Mouse (Mus musculus) C2C12 (cell line): ENCODE measurements around the gene Slc35f4. TPM values are rescaled to one million over a fixed set of nuclear protein-coding genes. Genes with fewer than 3 reads are reported as not detected.

Experiments used
- H3K27me3 ChIP-seq: one replicate; pipeline ENCODE4 v1.6.1; 2011; ENCODE audit not compliant: control insufficient read depth, insufficient read depth, insufficient read length
- H3K36me3 ChIP-seq: one replicate; pipeline ENCODE4 v1.6.1; 2011; ENCODE audit not compliant: control insufficient read depth, insufficient read depth
- H3K4me3 ChIP-seq: one replicate; pipeline ENCODE4 v1.5.1; 2011; ENCODE audit warnings: mild to moderate bottlenecking, control low read depth; ENCODE audit not compliant: poor library complexity, insufficient read depth, severe bottlenecking
- H3K79me2 ChIP-seq: one replicate; pipeline ENCODE4 v1.6.1; 2011; ENCODE audit not compliant: control insufficient read depth, insufficient read depth
- H3K79me3 ChIP-seq: one replicate; pipeline ENCODE4 v1.6.1; 2011; ENCODE audit warnings: low read depth, control low read depth
- H3ac ChIP-seq: one replicate; pipeline ENCODE3; 2011; ENCODE audit warnings: low read depth; ENCODE audit not compliant: control insufficient read depth, insufficient read length
- CEBPB ChIP-seq: IDR thresholded peaks from one replicate; pipeline ENCODE4 v1.6.1; 2011; ENCODE audit warnings: low read depth, mild to moderate bottlenecking, control low read depth, moderate library complexity
- CTCF ChIP-seq: IDR thresholded peaks from one replicate; pipeline ENCODE4 v1.5.1; 2011; ENCODE audit not compliant: control insufficient read depth, insufficient read depth, insufficient read length
- FOSL1 ChIP-seq: IDR thresholded peaks from one replicate; pipeline ENCODE4 v1.8.0; 2011; ENCODE audit warnings: mild to moderate bottlenecking, low read length; ENCODE audit not compliant: poor library complexity, insufficient read depth, severe bottlenecking
- MAX ChIP-seq: IDR thresholded peaks from one replicate; pipeline ENCODE4 v1.6.1; 2011; ENCODE audit warnings: mild to moderate bottlenecking, control low read depth
- MYOD1 ChIP-seq: IDR thresholded peaks from one replicate; pipeline ENCODE4 v1.6.1; 2011; ENCODE audit warnings: low read depth; ENCODE audit not compliant: control insufficient read depth, insufficient read length
- MYOG ChIP-seq: IDR thresholded peaks from one replicate; pipeline ENCODE4 v1.6.1; 2011; ENCODE audit not compliant: control insufficient read depth, insufficient read length; ENCODE audit errors: extremely low read depth
- USF1 ChIP-seq: IDR thresholded peaks from one replicate; pipeline ENCODE4 v1.6.1; 2011; ENCODE audit warnings: low read depth, mild to moderate bottlenecking, control low read depth, moderate library complexity
- polyA plus RNA-seq: library from polyadenylated mRNA; unstranded; fragments of >200 nt; fragmentation: generic; extraction: Trizol; gene quantifications from one replicate; pipeline ENCODE4 v1.2.1, GENCODE M21; 2012; ENCODE audit warnings: missing spikeins

Gene Slc35f4
- polyA plus RNA-seq, 1 experiment, result not detected

- Histone ChIP-seq H3K36me3 (no peaks in the 10 kb centered on the region), H3ac (no peak overlapping the region), H3K27me3 (no peaks in the 10 kb centered on the region), H3K4me3 (no peak overlapping the region), H3K79me3 (no peaks in the 10 kb centered on the region), H3K79me2 (no peaks in the 10 kb centered on the region)
- TF ChIP-seq USF1, result no peak
- no peak for TF ChIP-seq CEBPB
- no peak for TF ChIP-seq MAX
- TF ChIP-seq CTCF, result no peak
- no peak for TF ChIP-seq MYOD1
- TF ChIP-seq MYOG, result no peak
- no peak for TF ChIP-seq FOSL1
Measured at GRCm38 (mm10) chr14:49461761-49462160, 64.1 kb downstream of the Slc35f4 start.

- Histone ChIP-seq H3K36me3 (no peaks in the 10 kb centered on the region), H3K27me3 (no peaks in the 10 kb centered on the region), H3ac (no peak overlapping the region), H3K79me3 (no peaks in the 10 kb centered on the region), H3K79me2 (no peaks in the 10 kb centered on the region), H3K4me3 (no peak overlapping the region)
- TF ChIP-seq CEBPB, result no peak
- TF ChIP-seq FOSL1, result no peak
- no peak for TF ChIP-seq MYOD1
- no peak for TF ChIP-seq CTCF
- TF ChIP-seq MAX, result no peak
- no peak for TF ChIP-seq MYOG
- TF ChIP-seq USF1, result no peak
Measured at GRCm38 (mm10) chr14:49460799-49461198, 65.0 kb downstream of the Slc35f4 start.

GRCm38 (mm10) chr14:49454283-49454914 is 71.4 kb downstream of the Slc35f4 start:
- H3K4me3 ChIP-seq, result no peak overlapping the region
- H3K79me2 ChIP-seq, result no peaks in the 10 kb centered on the region
- TF ChIP-seq FOSL1 (no peak), CTCF (no peak), MYOG (no peak), MAX (no peak), USF1 (no peak), CEBPB (no peak), MYOD1 (no peak)
- no peak overlapping the region for H3ac ChIP-seq
- no peaks in the 10 kb centered on the region for H3K79me3 ChIP-seq
- H3K36me3 ChIP-seq, result no peaks in the 10 kb centered on the region
- H3K27me3 ChIP-seq, result no peaks in the 10 kb centered on the region

GRCm38 (mm10) chr14:49453782-49454181 is 72.1 kb downstream of the Slc35f4 start:
- H3ac ChIP-seq, result no peak overlapping the region
- no peaks in the 10 kb centered on the region for H3K27me3 ChIP-seq
- no peak overlapping the region for H3K4me3 ChIP-seq
- H3K36me3 ChIP-seq, result no peaks in the 10 kb centered on the region
- H3K79me3 ChIP-seq, result no peaks in the 10 kb centered on the region
- TF ChIP-seq USF1 (no peak), FOSL1 (no peak), MYOD1 (no peak), MAX (no peak), CEBPB (no peak), CTCF (no peak), MYOG (no peak)
- no peaks in the 10 kb centered on the region for H3K79me2 ChIP-seq

- H3K27me3 ChIP-seq, result no peaks in the 10 kb centered on the region
- TF ChIP-seq CEBPB (no peak), USF1 (no peak), FOSL1 (no peak), MYOG (no peak), CTCF (no peak), MAX (no peak), MYOD1 (no peak)
- no peaks in the 10 kb centered on the region for H3K36me3 ChIP-seq
- no peaks in the 10 kb centered on the region for H3K79me3 ChIP-seq
- H3ac ChIP-seq, result no peak overlapping the region
- no peak overlapping the region for H3K4me3 ChIP-seq
- H3K79me2 ChIP-seq, result no peaks in the 10 kb centered on the region
Measured at GRCm38 (mm10) chr14:49447669-49448068, 78.2 kb downstream of the Slc35f4 start.
